Mouse (Mus musculus) adrenal gland, adult 18-20 months (tissue): ENCODE measurements around the gene Card14. TPM values are rescaled to one million over a fixed set of nuclear protein-coding genes. Genes with fewer than 3 reads are reported as not detected.
"Not testable (repeated sequence)": the region's sequence is repeated elsewhere in the genome, so short reads cannot be mapped to it uniquely, and the experiment has no call there.

Experiments
- DNase-seq, 2 experiments: peaks; one replicate each; pipeline ENCODE4 v3.0.0; 2021 to 2022; ENCODE audit warnings: low spot score in 2 of 2
- long read RNA-seq, 2 experiments: library from polyadenylated mRNA; stranded (forward); transcript quantifications; one replicate each; pipeline ENCODE4 v2.0.0; 2021
- total RNA-seq, 2 experiments: library from RNA; stranded (reverse); gene quantifications; 1 replicate in 1 of 2; 2 replicates in 1 of 2; pipeline ENCODE4 v1.2.3; 2021

The Card14 gene
- total RNA-seq: under 1 TPM in 1 of 2 experiments, not detected in 1; 0.19 TPM
- long read RNA-seq, experiment 1, partial matches to known transcripts: 0 of 1 reads
- long read RNA-seq, experiment 1, other reads (novel, unspliced or antisense): 1 of 1 reads
- long read RNA-seq, experiment 2, partial matches to known transcripts: 2 of 2 reads
- long read RNA-seq, experiment 2, other reads (novel, unspliced or antisense): 0 of 2 reads

GRCm38 (mm10) chr11:119307658-119307867, at the start of gene Card14:
Card14 (plus strand) TSS chr11:119307768.
- DNase-seq: no peak

GRCm38 (mm10) chr11:119258216-119258571, 49.4 kb upstream of the Card14 start:
- DNase-seq: no peak

GRCm38 (mm10) chr11:119258572-119259322, 48.8 kb upstream of the Card14 start:
- peak; percentile 27 to 54 for DNase-seq

- DNase-seq: no peak
Measured at GRCm38 (mm10) chr11:119259977-119260376, 47.6 kb upstream of the Card14 start.

- DNase-seq: no peak
Measured at GRCm38 (mm10) chr11:119264413-119264812, 43.2 kb upstream of the Card14 start.

- no peak for DNase-seq
Measured at GRCm38 (mm10) chr11:119265811-119266210, 41.8 kb upstream of the Card14 start.

- DNase-seq: no peak
Measured at GRCm38 (mm10) chr11:119267241-119267674, 40.3 kb upstream of the Card14 start.

- peak; percentile 98 for DNase-seq
Measured at GRCm38 (mm10) chr11:119267768-119268556, 39.6 kb upstream of the Card14 start, which contains the start of gene Gaa. Gaa (plus strand) TSS chr11:119267887.

- DNase-seq: no peak
Measured at GRCm38 (mm10) chr11:119268557-119269195, 38.9 kb upstream of the Card14 start.

- DNase-seq: not testable (repeated sequence)
Measured at GRCm38 (mm10) chr11:119272492-119272891, 35.1 kb upstream of the Card14 start.

GRCm38 (mm10) chr11:119273186-119273930, 34.2 kb upstream of the Card14 start:
- DNase-seq: no peak

- no peak for DNase-seq
Measured at GRCm38 (mm10) chr11:119281030-119281429, 26.5 kb upstream of the Card14 start.

GRCm38 (mm10) chr11:119285791-119286527, 21.6 kb upstream of the Card14 start:
- DNase-seq: no peak

GRCm38 (mm10) chr11:119287207-119287992, 20.2 kb upstream of the Card14 start:
- DNase-seq: no peak

GRCm38 (mm10) chr11:119292861-119293260, 14.7 kb upstream of the Card14 start:
- not testable (repeated sequence) for DNase-seq

GRCm38 (mm10) chr11:119297996-119298395, 9.6 kb upstream of the Card14 start:
- DNase-seq: no peak

GRCm38 (mm10) chr11:119298917-119299316, 8.7 kb upstream of the Card14 start:
- no peak for DNase-seq

GRCm38 (mm10) chr11:119299391-119300245, 8.0 kb upstream of the Card14 start, which contains the start of gene Eif4a3:
Eif4a3 (minus strand) TSS chr11:119300089.
- DNase-seq: peak; percentile 98 to 99
